Comparison of ENCODE assay signal across 9 mouse cellular contexts in genomic region chr2:131176491-131176890, GRCm38 (mm10). TPM values are rescaled to one million over a fixed set of nuclear protein-coding genes. Genes with fewer than 3 reads are reported as not detected.
A peak's percentile ranks its signal among the peaks of the same experiment; 100 is the strongest.
DNase-seq lines count a peak whose midpoint lies in the region.
"Had no signal": no experiment of that assay in that cellular context is flagged by ENCODE, and none has a peak within 500 bp of the region (broad histone marks: within the 10 kb centered on the region; RNA-seq: fewer than 3 reads in every experiment).

No protein-coding gene starts in this region.

- peak; percentile 43 for DNase-seq in cerebellum, adult 11-12 months
- DNase-seq in cerebellum, postnatal 10 days = no peak
- DNase-seq in ZHBTc4 (ENCODE audit: low read depth, low spot score) = peak; percentile 54
- DNase-seq in kidney, adult 18-20 months = peak; percentile 76
- DNase-seq in lung, postnatal 14 days = peak; percentile 37
- DNase-seq in spleen, postnatal 14 days (ENCODE audit: low spot score in 2 of 2) = no peak
- DNase-seq in right cerebral cortex, postnatal 4 days = no peak
- DNase-seq in left cerebral cortex, postnatal 14 days (ENCODE audit: low spot score in 2 of 2) = no peak
- DNase-seq: heart, adult 11 months had no signal

- intact Hi-C loops in left cerebral cortex, postnatal 14 days (cut with DNase I) = no loop called here

RNA-seq across cellular contexts. Expression of gene Cenpb, which starts 3.4 kb away (rescaled TPM):
- total RNA-seq in left cerebral cortex, postnatal 14 days (2021) = 10 to 100 TPM; 89.7 to 97.4 TPM

RNA-seq across cellular contexts. Expression of gene Cdc25b, which starts 10.3 kb away (rescaled TPM):
- total RNA-seq in left cerebral cortex, postnatal 14 days (2021) = 10 to 100 TPM; 11.9 to 15.4 TPM

RNA-seq across cellular contexts. Expression of gene Spef1, which starts 10.6 kb away (rescaled TPM):
- 10 to 100 TPM; 13.4 to 14.0 TPM for total RNA-seq in left cerebral cortex, postnatal 14 days (2021)

RNA-seq across cellular contexts. Expression of gene 1700037H04Rik, which starts 16.6 kb away (rescaled TPM):
- total RNA-seq in left cerebral cortex, postnatal 14 days (2021) = 10 to 100 TPM; 74.6 to 83.3 TPM

RNA-seq across cellular contexts. Expression of gene Ap5s1, which starts 30.4 kb away (rescaled TPM):
- total RNA-seq in left cerebral cortex, postnatal 14 days (2021) = 10 to 100 TPM; 23.9 to 26.3 TPM

Comparison
In these comparisons a context has a peak if more than half of its experiments do, and no peak if none do; other contexts are left out.
1. DNase-seq: peak in cerebellum, adult 11-12 months (single experiment), ZHBTc4 (single experiment), kidney, adult 18-20 months (single experiment) and lung, postnatal 14 days (single experiment); none in cerebellum, postnatal 10 days (0 of 2), spleen, postnatal 14 days (0 of 2), right cerebral cortex, postnatal 4 days (single experiment) and left cerebral cortex, postnatal 14 days (0 of 2).